Mouse (Mus musculus): ENCODE data around the gene Ptprd. TPM values are rescaled to one million over a fixed set of nuclear protein-coding genes. Genes with fewer than 3 reads are reported as not detected.

Gene Ptprd
- total RNA-seq, 2 experiments from 2014 or later: 87.1 to 88.0 TPM

- no peak for DNase-seq (ENCODE audit: low spot score in 2 of 2)
Observed at GRCm38 (mm10) chr4:75973322-75973721, 2238.4 kb downstream of the Ptprd start.

- no peak for DNase-seq (ENCODE audit: low spot score in 2 of 2)
Observed at GRCm38 (mm10) chr4:75969961-75970360, 2241.8 kb downstream of the Ptprd start.

GRCm38 (mm10) chr4:75968618-75969017 lies 2243.1 kb downstream of the Ptprd start:
- DNase-seq (ENCODE audit: low spot score in 2 of 2): no peak

GRCm38 (mm10) chr4:75965810-75966209 lies 2246.0 kb downstream of the Ptprd start:
- DNase-seq (ENCODE audit: low spot score in 2 of 2): no peak

GRCm38 (mm10) chr4:75962916-75963315 lies 2248.8 kb downstream of the Ptprd start:
- DNase-seq (ENCODE audit: low spot score in 2 of 2): no peak

GRCm38 (mm10) chr4:75961865-75962264 lies 2249.9 kb downstream of the Ptprd start:
- no peak for DNase-seq (ENCODE audit: low spot score in 2 of 2)

GRCm38 (mm10) chr4:75953349-75954060 lies 2258.3 kb downstream of the Ptprd start:
- no peak for DNase-seq (ENCODE audit: low spot score in 2 of 2)

- no peak for DNase-seq (ENCODE audit: low spot score in 2 of 2)
Observed at GRCm38 (mm10) chr4:75950582-75950981, 2261.2 kb downstream of the Ptprd start.

- no peak for DNase-seq (ENCODE audit: low spot score in 2 of 2)
Observed at GRCm38 (mm10) chr4:75894871-75895270, 2316.9 kb downstream of the Ptprd start.

Small RNA genes lying within 50 kb of the gene (microRNA-seq; reads per million reads assigned to microRNA genes)
- gene Gm23159: not detected
